Mouse (Mus musculus) midbrain, embryonic 16.5 days (tissue): Measurements from ENCODE around the gene Psat1. TPM values are rescaled to one million over a fixed set of nuclear protein-coding genes. Genes with fewer than 3 reads are reported as not detected.

Experiments
- ATAC-seq: fragments of 200-750 bp; cut with Nextera tagmentation; 2 replicates; pipeline ENCODE4 v1.8.0; 2017; ENCODE audit warnings: moderate TSS enrichment
- H3K27ac ChIP-seq: fragments of 300-500 bp; sonication (generic); 2 replicates; pipeline ENCODE4 v1.5.1; 2014; ENCODE audit warnings: mild to moderate bottlenecking, low read length, mixed read lengths
- H3K27me3 ChIP-seq: fragments of 300-500 bp; sonication (generic); 2 replicates; pipeline ENCODE4 v1.6.1; 2014; ENCODE audit warnings: low read depth, low read length, mixed read lengths; ENCODE audit not compliant: control insufficient read depth, insufficient read depth
- H3K36me3 ChIP-seq: fragments of 300-500 bp; sonication (generic); 2 replicates; pipeline ENCODE4 v1.6.1; 2014; ENCODE audit warnings: mild to moderate bottlenecking, low read length, moderate library complexity, mixed read lengths; ENCODE audit not compliant: control insufficient read depth, insufficient read depth
- H3K4me1 ChIP-seq: fragments of 300-500 bp; sonication (generic); 2 replicates; pipeline ENCODE4 v1.6.1; 2014; ENCODE audit warnings: mild to moderate bottlenecking, low read length, mixed read lengths; ENCODE audit not compliant: control insufficient read depth, insufficient read depth
- H3K4me2 ChIP-seq: fragments of 300-500 bp; sonication (generic); 2 replicates; pipeline ENCODE4 v1.6.1; 2014; ENCODE audit warnings: mild to moderate bottlenecking, low read length, mixed read lengths
- H3K4me3 ChIP-seq: fragments of 300-500 bp; sonication (generic); 2 replicates; pipeline ENCODE4 v1.5.1; 2014; ENCODE audit warnings: low read depth, mild to moderate bottlenecking, low read length, moderate library complexity, mixed read lengths
- H3K9ac ChIP-seq: fragments of 300-500 bp; sonication (generic); 2 replicates; pipeline ENCODE4 v1.6.1; 2014; ENCODE audit warnings: low read depth, low read length, mixed read lengths
- H3K9me3 ChIP-seq: fragments of 300-500 bp; sonication (generic); replicated peaks from 2 replicates; pipeline ENCODE4 v1.6.1; 2014; ENCODE audit warnings: mild to moderate bottlenecking, low read length, mixed read lengths; ENCODE audit not compliant: control insufficient read depth, poor library complexity, severe bottlenecking
- WGBS: fragments of 180-500 bp; shearing (Covaris S2); extraction: QIAGEN DNeasy Blood & Tissue Kit; methylation state at CpG from one replicate; pipeline ENCODE4 v1.1.7; 2014; 5-methylcytosine and 5-hydroxymethylcytosine counted together
- polyA plus RNA-seq: library from polyadenylated mRNA; unstranded; fragments of >200 nt; fragmentation: Nextera tagmentation; extraction: Ambion mirVana; gene quantifications from 2 replicates; pipeline ENCODE4 v1.2.1, GENCODE M21; 2015

The Psat1 gene
- polyA plus RNA-seq, 1 experiment from 2014 or later, result 82.2 TPM

DNA sequence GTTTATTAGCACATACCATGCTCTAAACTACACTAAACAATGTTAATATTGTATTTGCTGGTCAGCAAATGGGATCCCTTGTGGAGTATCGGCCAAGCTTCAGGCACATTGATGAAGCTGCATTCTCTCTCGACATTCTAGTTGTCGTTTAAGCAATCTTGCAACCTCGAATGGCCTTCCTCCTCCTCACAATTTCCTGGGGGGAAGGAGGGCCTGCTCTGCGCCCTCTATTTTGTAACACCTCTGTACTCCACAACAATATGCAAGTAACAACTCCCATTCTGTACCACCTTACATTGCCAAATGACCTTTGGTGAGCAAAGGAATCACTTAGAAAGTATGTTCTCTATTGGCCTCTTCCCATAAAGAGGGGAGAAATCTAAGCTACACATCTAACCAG is 91.8 kb downstream of the Psat1 start:
- Histone ChIP-seq H3K9ac (no peak overlapping the region), H3K27ac (no peak overlapping the region), H3K4me1 (no peaks in the 10 kb centered on the region), H3K4me2 (no peak overlapping the region), H3K4me3 (no peak overlapping the region), H3K36me3 (no peaks in the 10 kb centered on the region), H3K27me3 (no peaks in the 10 kb centered on the region; the same call in 1 of the 2 replicates), H3K9me3 (no peaks in the 10 kb centered on the region)
- no peak for ATAC-seq
- WGBS, result 92% methylated on average over 5 of the region's 5 CpGs

Other genes with a start within 250 kb of the Psat1 start
- 29.9 and 31.9 TPM in 2 replicates for gene Cep78, start 37.7 kb upstream of the Psat1 start, polyA plus RNA-seq
- 115 and 126 TPM in 2 replicates for gene Gnaq, start 185.5 kb upstream of the Psat1 start, polyA plus RNA-seq